Mouse (Mus musculus) embryonic fibroblast, embryonic 13.5 days (primary cell): ENCODE measurements around the gene Nxpe4.

Experiments used
- CTCF ChIP-seq: IDR thresholded peaks from 2 replicates; pipeline ENCODE4 v1.5.1; 2011; ENCODE audit warnings: mild to moderate bottlenecking, control low read depth, low read length, moderate library complexity, borderline replicate concordance; ENCODE audit not compliant: insufficient read depth
- POLR2A ChIP-seq: IDR thresholded peaks from 2 replicates; pipeline ENCODE4 v1.6.1; 2011; ENCODE audit warnings: low read depth, mild to moderate bottlenecking, control low read depth, low read length, moderate library complexity

- TF ChIP-seq POLR2A: no peak
- no peak for TF ChIP-seq CTCF
These were observed 95.2 kb downstream of the Nxpe4 start for GRCm38 (mm10) chr9:48257001-48257400.
